Mouse (Mus musculus) lung, postnatal 0 days (tissue): ENCODE data around the gene 9030624G23Rik. TPM values are rescaled to one million over a fixed set of nuclear protein-coding genes. Genes with fewer than 3 reads are reported as not detected.
"Not testable (repeated sequence)": the region's sequence is repeated elsewhere in the genome, so short reads cannot be mapped to it uniquely, and the experiment has no call there.

Experiments used
- ATAC-seq: fragments of 200-750 bp; cut with Nextera tagmentation; 2 replicates; pipeline ENCODE4 v1.8.0; 2017; ENCODE audit warnings: moderate library complexity
- DNase-seq: peaks from one replicate; pipeline ENCODE4 v3.0.0-alpha.2; 2016; ENCODE audit warnings: low spot score
- H3K27ac ChIP-seq: fragments of 300-500 bp; sonication (generic); 2 replicates; pipeline ENCODE4 v1.5.1; 2014; ENCODE audit warnings: antibody characterized with exemption, mild to moderate bottlenecking, low read length, mixed read lengths
- H3K27me3 ChIP-seq: fragments of 300-500 bp; sonication (generic); replicated peaks from 2 replicates; pipeline ENCODE4 v1.6.1; 2014; ENCODE audit warnings: low read length, mixed read lengths; ENCODE audit not compliant: insufficient read depth
- H3K36me3 ChIP-seq: fragments of 300-500 bp; sonication (generic); 2 replicates; pipeline ENCODE4 v1.6.1; 2014; ENCODE audit warnings: low read length, mixed read lengths; ENCODE audit not compliant: insufficient read depth
- H3K4me1 ChIP-seq: fragments of 300-500 bp; sonication (generic); 2 replicates; pipeline ENCODE4 v1.6.1; 2014; ENCODE audit warnings: antibody characterized with exemption, low read depth, low read length, mixed read lengths; ENCODE audit not compliant: insufficient read depth
- H3K4me2 ChIP-seq: fragments of 300-500 bp; sonication (generic); replicated peaks from 2 replicates; pipeline ENCODE4 v1.6.1; 2014; ENCODE audit warnings: low read depth, mild to moderate bottlenecking, low read length, moderate library complexity, mixed read lengths
- H3K4me3 ChIP-seq: fragments of 300-500 bp; sonication (generic); 2 replicates; pipeline ENCODE4 v1.5.1; 2014; ENCODE audit warnings: low read depth, low read length
- H3K9ac ChIP-seq: fragments of 300-500 bp; sonication (generic); replicated peaks from 2 replicates; pipeline ENCODE4 v1.6.1; 2014; ENCODE audit warnings: low read depth, mild to moderate bottlenecking
- H3K9me3 ChIP-seq: fragments of 300-500 bp; sonication (generic); 2 replicates; pipeline ENCODE4 v1.6.1; 2016; ENCODE audit warnings: low read length, mixed read lengths
- WGBS: fragments of 180-500 bp; shearing (Covaris S2); extraction: QIAGEN DNeasy Blood & Tissue Kit; methylation state at CpG from one replicate; pipeline ENCODE4 v1.1.7; 2014; 5-methylcytosine and 5-hydroxymethylcytosine counted together
- polyA plus RNA-seq: library from polyadenylated mRNA; unstranded; fragments of >200 nt; fragmentation: Nextera tagmentation; extraction: Ambion mirVana; gene quantifications from 2 replicates; pipeline ENCODE4 v1.2.1, GENCODE M21; 2015

The 9030624G23Rik gene
- polyA plus RNA-seq, result 0.56 and 0.63 TPM in 2 replicates

DNA sequence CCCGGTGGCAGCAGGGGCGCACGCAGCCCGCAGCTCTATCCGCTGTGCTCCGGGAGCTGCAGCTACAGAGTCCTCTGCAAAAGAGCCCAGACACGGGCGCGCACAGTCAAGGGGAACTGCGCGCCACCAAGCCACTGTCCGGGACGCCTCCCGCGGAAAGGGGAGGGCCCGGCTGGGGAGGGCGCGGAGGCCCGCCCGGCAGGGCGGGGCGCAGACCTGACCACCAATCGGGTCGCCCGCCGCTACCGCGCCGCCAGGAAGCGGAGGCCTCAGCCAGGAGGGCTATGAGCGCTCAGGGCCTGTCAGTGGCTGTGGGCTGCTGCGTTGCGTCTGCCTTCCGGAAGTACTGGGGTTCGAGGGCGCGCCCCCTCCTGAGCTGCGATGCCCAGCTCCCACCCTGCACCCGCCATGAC, at the start of gene 9030624G23Rik:
Gene 9030624G23Rik, minus strand, starts transcription at position 139 of the 413 bp plus-strand sequence.
- H3K27me3 ChIP-seq, H3K9me3 ChIP-seq, H3K4me1 ChIP-seq, H3K9ac ChIP-seq, ATAC-seq, H3K36me3 ChIP-seq, H3K27ac ChIP-seq: not testable (repeated sequence)
- Histone ChIP-seq H3K4me2 (peak within 1 kb of the TSS; percentile 45), H3K4me3 (peak within 1 kb of the TSS; percentile 39)
- peak; percentile 4 for DNase-seq
- 0% methylated on average over 17 of the region's 39 CpGs for WGBS

GRCm38 (mm10) chr12:24083096-24083495, 13.9 kb downstream of the 9030624G23Rik start:
- H3K27ac ChIP-seq, H3K4me2 ChIP-seq, H3K27me3 ChIP-seq, H3K4me3 ChIP-seq, ATAC-seq, H3K9ac ChIP-seq, H3K36me3 ChIP-seq, H3K4me1 ChIP-seq, H3K9me3 ChIP-seq, DNase-seq: not testable (repeated sequence)
- 98% methylated on average over 2 of the region's 5 CpGs for WGBS
